Mouse (Mus musculus): ENCODE measurements at regions not wholly inside any gene's neighbourhood (a gene's known extent, or its start where the extent isn't known, plus 50 kb on each side); places are given as distances from the start of the nearest gene placed in this dataset.
A peak's percentile ranks its signal among the peaks of the same experiment; 100 is the strongest.

DNA sequence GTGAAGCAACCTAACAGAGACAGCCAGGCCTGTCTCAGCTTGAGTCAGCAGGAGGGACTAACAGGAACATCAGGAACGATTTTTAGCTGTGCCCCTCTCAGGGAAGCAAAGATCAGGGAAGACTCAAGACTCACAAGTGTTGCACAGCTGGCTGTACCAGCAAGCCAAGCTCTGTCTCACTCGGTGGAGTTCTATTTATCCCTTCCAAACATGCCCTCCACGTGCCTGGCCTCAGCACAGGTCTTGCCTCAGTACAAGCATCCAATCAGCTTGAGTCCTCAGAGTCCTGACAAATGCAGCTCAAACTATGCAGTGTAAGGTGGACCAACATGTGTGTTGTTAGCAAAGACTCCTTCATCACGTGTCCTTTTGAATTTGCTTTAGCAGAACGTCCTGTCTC, 178.4 kb downstream of the Foxo1 start:
- H3K27me3 ChIP-seq (replicated peaks; ENCODE audit: control insufficient read depth, insufficient read depth, low read length) = no peaks in the 10 kb centered on the region
- H3K27ac ChIP-seq (ENCODE audit: insufficient read depth, low read depth, low read length) = no peak overlapping the region
- H3K4me1 ChIP-seq (ENCODE audit: control insufficient read depth, insufficient read depth, low read length) = peaks cover 4% of the 10 kb centered on the region; the same call in 1 of the 2 replicates
- TF ChIP-seq CTCF (conservative IDR thresholded peaks at IDR 0.05; ENCODE audit: insufficient read depth, insufficient read length, low read depth, low read length) = no peak
- no peak for TF ChIP-seq POLR2A (IDR thresholded peaks at IDR 0.05; ENCODE audit: low read depth, low read length)
- H3K4me3 ChIP-seq (ENCODE audit: insufficient read depth, low read depth, low read length) = no peak overlapping the region
- DNase-seq = no peak
- H3K36me3 ChIP-seq (ENCODE audit: control insufficient read depth, insufficient read depth, low read length) = no peaks in the 10 kb centered on the region
- 87% methylated on average over 5 of the region's 5 CpGs for WGBS

DNA sequence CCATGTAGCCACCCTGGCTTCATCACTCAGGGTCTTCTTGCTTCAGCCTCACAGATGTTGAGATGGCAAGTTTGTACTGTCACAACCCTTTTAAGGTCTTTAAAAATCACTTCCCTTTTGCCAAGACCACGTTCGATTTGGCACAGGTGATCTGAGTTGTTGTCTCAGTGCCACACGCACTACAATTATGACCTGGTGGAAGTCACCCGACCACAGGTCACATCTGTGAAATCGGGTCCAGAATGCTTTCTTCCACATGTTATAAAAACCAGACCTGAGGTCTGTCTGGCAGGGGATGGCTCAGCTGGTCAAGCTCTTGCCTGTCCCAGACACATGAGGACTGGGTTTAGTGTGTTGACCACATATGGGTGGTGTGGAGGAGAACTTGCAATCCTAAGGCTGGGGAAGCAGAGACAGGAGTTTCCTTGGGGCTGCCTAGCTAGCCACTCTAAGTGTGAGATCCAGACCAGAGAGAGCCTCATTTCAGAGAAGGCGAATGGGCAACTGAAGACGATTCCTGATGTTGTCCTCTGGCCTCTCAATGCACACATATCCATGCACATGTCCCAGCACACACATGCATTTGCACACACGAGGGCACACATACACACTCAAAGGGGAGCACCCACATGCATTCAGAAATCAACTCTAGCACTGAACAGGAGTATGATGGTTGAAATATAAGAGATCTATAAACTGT, 176.4 kb downstream of the Foxo1 start:
- H3K4me1 ChIP-seq (ENCODE audit: control insufficient read depth, insufficient read depth, low read length) = peaks cover 4% of the 10 kb centered on the region; the same call in 1 of the 2 replicates
- WGBS = 87% methylated on average over 8 of the region's 8 CpGs
- H3K36me3 ChIP-seq (ENCODE audit: control insufficient read depth, insufficient read depth, low read length) = no peaks in the 10 kb centered on the region
- H3K27me3 ChIP-seq (replicated peaks; ENCODE audit: control insufficient read depth, insufficient read depth, low read length) = no peaks in the 10 kb centered on the region
- no peak for DNase-seq
- no peak overlapping the region for H3K27ac ChIP-seq (ENCODE audit: insufficient read depth, low read depth, low read length)
- no peak overlapping the region for H3K4me3 ChIP-seq (ENCODE audit: insufficient read depth, low read depth, low read length)
- TF ChIP-seq CTCF (conservative IDR thresholded peaks at IDR 0.05; ENCODE audit: insufficient read depth, insufficient read length, low read depth, low read length) (no peak), POLR2A (IDR thresholded peaks at IDR 0.05; ENCODE audit: low read depth, low read length) (no peak)

DNA sequence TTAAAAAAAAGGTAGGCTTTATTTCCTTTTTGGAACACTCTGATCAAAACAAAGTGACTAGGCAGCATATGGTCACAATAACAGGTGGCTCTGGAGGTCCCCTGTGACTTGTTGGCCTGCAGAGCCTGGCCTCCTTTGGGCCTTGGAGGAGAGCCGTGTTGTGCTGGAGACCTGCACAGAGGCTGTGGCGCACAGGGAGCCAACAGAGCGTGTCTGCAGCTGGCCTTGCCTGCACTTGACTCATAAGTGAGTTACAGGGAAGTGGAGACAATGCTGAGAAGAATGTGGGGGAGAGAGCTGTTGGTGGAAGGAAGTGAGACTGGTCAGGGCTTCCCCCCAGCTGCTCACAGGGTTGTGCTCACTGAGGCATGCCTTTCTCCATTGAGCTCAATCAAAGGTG, 175.7 kb downstream of the Foxo1 start:
- DNase-seq = peak; percentile 37
- Histone ChIP-seq H3K4me3 (ENCODE audit: insufficient read depth, low read depth, low read length) (no peak overlapping the region), H3K27ac (ENCODE audit: insufficient read depth, low read depth, low read length) (no peak overlapping the region), H3K4me1 (ENCODE audit: control insufficient read depth, insufficient read depth, low read length) (peaks cover 4% of the 10 kb centered on the region; the same call in 1 of the 2 replicates), H3K36me3 (ENCODE audit: control insufficient read depth, insufficient read depth, low read length) (no peaks in the 10 kb centered on the region), H3K27me3 (replicated peaks; ENCODE audit: control insufficient read depth, insufficient read depth, low read length) (no peaks in the 10 kb centered on the region)
- WGBS = 22% methylated on average over 3 of the region's 3 CpGs
- TF ChIP-seq POLR2A (IDR thresholded peaks at IDR 0.05; ENCODE audit: low read depth, low read length) = no peak
- TF ChIP-seq CTCF (conservative IDR thresholded peaks at IDR 0.05; ENCODE audit: insufficient read depth, insufficient read length, low read depth, low read length) = no peak

DNA sequence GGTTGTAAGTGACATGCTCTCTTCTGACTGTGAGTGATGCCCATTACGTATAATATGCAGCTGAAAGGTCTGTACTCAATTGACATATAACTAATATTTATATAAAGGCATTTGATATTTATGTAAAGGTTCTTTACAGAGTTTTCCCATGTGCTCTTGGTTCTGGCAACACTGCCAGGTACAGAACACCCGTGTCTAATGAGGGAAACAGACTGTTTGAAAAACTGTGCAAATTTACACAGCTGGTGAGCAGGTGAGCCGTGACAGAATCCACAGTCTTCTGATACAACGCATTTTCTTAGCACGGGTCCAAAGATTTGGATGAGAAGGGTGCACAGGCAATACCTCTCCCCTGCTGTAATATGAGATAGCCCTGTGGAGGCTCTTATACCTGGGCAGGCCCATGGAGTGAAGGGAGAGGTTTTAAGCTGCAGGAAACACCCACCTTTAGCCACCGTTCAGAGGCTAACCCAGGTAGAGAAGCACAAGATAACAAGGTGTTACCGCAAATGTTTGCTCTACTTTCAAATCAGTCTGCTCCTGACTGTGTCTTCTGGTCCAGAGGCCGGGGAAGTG, 161.0 kb downstream of the Foxo1 start:
- Histone ChIP-seq H3K27me3 (replicated peaks; ENCODE audit: control insufficient read depth, insufficient read depth, low read length) (no peaks in the 10 kb centered on the region), H3K36me3 (ENCODE audit: control insufficient read depth, insufficient read depth, low read length) (no peaks in the 10 kb centered on the region), H3K4me1 (ENCODE audit: control insufficient read depth, insufficient read depth, low read length) (no peaks in the 10 kb centered on the region), H3K27ac (ENCODE audit: insufficient read depth, low read depth, low read length) (no peak overlapping the region), H3K4me3 (ENCODE audit: insufficient read depth, low read depth, low read length) (no peak overlapping the region)
- no peak for TF ChIP-seq CTCF (conservative IDR thresholded peaks at IDR 0.05; ENCODE audit: insufficient read depth, insufficient read length, low read depth, low read length)
- TF ChIP-seq POLR2A (IDR thresholded peaks at IDR 0.05; ENCODE audit: low read depth, low read length) = no peak
- WGBS = 67% methylated on average over 8 of the region's 8 CpGs
- no peak for DNase-seq

DNA sequence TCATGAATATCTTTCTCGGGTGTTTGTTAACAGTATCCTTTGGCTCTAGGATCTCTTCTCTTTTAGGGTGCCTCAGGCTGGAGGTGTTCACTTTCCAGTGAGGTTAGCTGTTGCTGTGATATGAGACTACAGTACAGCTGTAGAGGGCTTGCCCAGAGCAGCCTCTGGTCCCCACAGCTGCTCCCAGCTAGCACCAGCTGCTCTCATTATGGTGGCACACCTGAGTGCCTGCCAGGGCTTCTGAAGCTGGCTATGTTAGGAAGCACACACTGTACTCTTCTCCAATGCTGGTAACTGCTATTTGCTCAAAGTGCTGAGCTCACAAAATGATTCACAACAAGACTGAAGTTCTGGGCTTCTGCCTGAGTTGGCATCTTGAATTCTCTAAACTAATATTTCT, 154.7 kb downstream of the Foxo1 start:
- 92% methylated on average over 1 of the region's 1 CpGs for WGBS
- Histone ChIP-seq H3K27me3 (replicated peaks; ENCODE audit: control insufficient read depth, insufficient read depth, low read length) (no peaks in the 10 kb centered on the region), H3K36me3 (ENCODE audit: control insufficient read depth, insufficient read depth, low read length) (no peaks in the 10 kb centered on the region), H3K27ac (ENCODE audit: insufficient read depth, low read depth, low read length) (no peak overlapping the region), H3K4me1 (ENCODE audit: control insufficient read depth, insufficient read depth, low read length) (no peaks in the 10 kb centered on the region; the same call in 1 of the 2 replicates), H3K4me3 (ENCODE audit: insufficient read depth, low read depth, low read length) (no peak overlapping the region)
- TF ChIP-seq CTCF (conservative IDR thresholded peaks at IDR 0.05; ENCODE audit: insufficient read depth, insufficient read length, low read depth, low read length) (no peak), POLR2A (IDR thresholded peaks at IDR 0.05; ENCODE audit: low read depth, low read length) (no peak)
- DNase-seq = peak; percentile 7

DNA sequence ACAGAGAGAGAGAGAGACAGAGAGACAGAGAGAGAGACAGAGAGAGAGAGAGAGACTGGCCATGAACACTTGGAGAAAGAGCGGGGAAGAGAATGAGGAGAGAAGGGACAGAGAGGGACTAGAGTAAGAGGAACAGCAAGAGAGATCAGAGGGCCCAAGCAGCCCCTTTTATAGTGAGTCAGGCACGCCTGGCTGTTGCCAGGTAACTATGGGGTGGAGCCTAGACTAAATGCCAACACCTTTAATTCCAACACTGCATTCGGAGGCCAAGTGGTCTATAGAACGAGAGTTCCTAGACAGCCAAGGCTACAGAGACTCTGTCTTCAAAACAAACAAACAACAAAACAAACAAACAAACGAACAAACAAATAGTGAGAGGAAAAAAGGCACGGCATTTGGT, 148.1 kb downstream of the Foxo1 start:
- Histone ChIP-seq H3K4me3 (ENCODE audit: insufficient read depth, low read depth, low read length) (no peak overlapping the region), H3K27ac (ENCODE audit: insufficient read depth, low read depth, low read length) (no peak overlapping the region), H3K36me3 (ENCODE audit: control insufficient read depth, insufficient read depth, low read length) (no peaks in the 10 kb centered on the region), H3K4me1 (ENCODE audit: control insufficient read depth, insufficient read depth, low read length) (no peaks in the 10 kb centered on the region), H3K27me3 (replicated peaks; ENCODE audit: control insufficient read depth, insufficient read depth, low read length) (no peaks in the 10 kb centered on the region)
- WGBS = 72% methylated on average over 6 of the region's 6 CpGs
- TF ChIP-seq POLR2A (IDR thresholded peaks at IDR 0.05; ENCODE audit: low read depth, low read length) = no peak
- no peak for TF ChIP-seq CTCF (conservative IDR thresholded peaks at IDR 0.05; ENCODE audit: insufficient read depth, insufficient read length, low read depth, low read length)
- DNase-seq = no peak

DNA sequence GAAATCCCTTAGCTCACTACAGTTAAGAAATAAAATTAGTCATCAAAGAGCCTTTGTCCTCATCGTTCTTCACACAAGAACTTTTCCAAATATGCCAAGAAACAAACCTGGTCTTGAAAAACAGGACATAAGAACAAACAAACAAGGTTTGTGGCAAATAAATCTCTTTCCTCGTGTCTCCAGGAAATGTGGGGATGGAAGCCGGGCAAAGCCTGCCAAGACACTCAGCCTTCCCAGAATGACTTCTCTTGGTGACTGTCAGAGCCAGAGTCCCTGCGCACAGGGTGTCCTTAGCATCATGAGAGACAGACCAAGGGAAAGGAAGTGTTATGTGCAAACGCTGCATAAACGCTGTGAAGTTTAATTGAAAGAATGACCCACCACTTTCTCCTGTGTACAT, 147.2 kb downstream of the Foxo1 start:
- DNase-seq = peak; percentile 74

More for the DNA sequence above, 147.2 kb downstream of the Foxo1 start:
- Histone ChIP-seq H3K4me3 (ENCODE audit: insufficient read depth, low read depth, low read length) (no peak overlapping the region), H3K4me1 (ENCODE audit: control insufficient read depth, insufficient read depth, low read length) (no peaks in the 10 kb centered on the region), H3K36me3 (ENCODE audit: control insufficient read depth, insufficient read depth, low read length) (no peaks in the 10 kb centered on the region), H3K27me3 (replicated peaks; ENCODE audit: control insufficient read depth, insufficient read depth, low read length) (no peaks in the 10 kb centered on the region), H3K27ac (ENCODE audit: insufficient read depth, low read depth, low read length) (peak overlapping the region; percentile 29; the same call in 1 of the 2 replicates)
- TF ChIP-seq POLR2A (IDR thresholded peaks at IDR 0.05; ENCODE audit: low read depth, low read length) (no peak), CTCF (conservative IDR thresholded peaks at IDR 0.05; ENCODE audit: insufficient read depth, insufficient read length, low read depth, low read length) (no peak)
- 33% methylated on average over 6 of the region's 6 CpGs for WGBS

Measured in kidney, adult 2 months (tissue).